Mouse (Mus musculus) liver, embryonic 11.5 days (tissue): ENCODE data around the gene Sh3rf3. TPM values are rescaled to one million over a fixed set of nuclear protein-coding genes. Genes with fewer than 3 reads are reported as not detected.
A peak's percentile ranks its signal among the peaks of the same experiment; 100 is the strongest.

Source experiments
- ATAC-seq: fragments of 200-750 bp; cut with Nextera tagmentation; replicated peaks from 2 replicates; pipeline ENCODE4 v1.8.0; 2017; ENCODE audit warnings: moderate number of reproducible peaks, mild to moderate bottlenecking, moderate TSS enrichment, moderate library complexity; ENCODE audit not compliant: low FRiP score
- DNase-seq: peaks from one replicate; pipeline ENCODE4 v3.0.0-alpha.2; 2017; ENCODE audit warnings: low spot score
- H3K27ac ChIP-seq: fragments of 300-500 bp; sonication (generic); 2 replicates; pipeline ENCODE4 v1.5.1; 2014; ENCODE audit warnings: mild to moderate bottlenecking, low read depth, low read length, control low read depth
- H3K27me3 ChIP-seq: fragments of 300-500 bp; sonication (generic); replicated peaks from 2 replicates; pipeline ENCODE4 v1.6.1; 2014; ENCODE audit warnings: low read length, mixed read lengths; ENCODE audit not compliant: control insufficient read depth, insufficient read depth
- H3K36me3 ChIP-seq: fragments of 300-500 bp; sonication (generic); 2 replicates; pipeline ENCODE4 v1.6.1; 2014; ENCODE audit warnings: mild to moderate bottlenecking, low read length, moderate library complexity, mixed read lengths; ENCODE audit not compliant: control insufficient read depth, insufficient read depth
- H3K4me1 ChIP-seq: fragments of 300-500 bp; sonication (generic); replicated peaks from 2 replicates; pipeline ENCODE4 v1.6.1; 2014; ENCODE audit warnings: low read length, mixed read lengths; ENCODE audit not compliant: control insufficient read depth, insufficient read depth
- H3K4me2 ChIP-seq: fragments of 300-500 bp; sonication (generic); 2 replicates; pipeline ENCODE4 v1.6.1; 2014; ENCODE audit warnings: mild to moderate bottlenecking, control low read depth, moderate library complexity
- H3K4me3 ChIP-seq: fragments of 300-500 bp; sonication (generic); 2 replicates; pipeline ENCODE4 v1.5.1; 2014; ENCODE audit warnings: low read depth, low read length, control low read depth
- H3K9ac ChIP-seq: fragments of 300-500 bp; sonication (generic); 2 replicates; pipeline ENCODE4 v1.6.1; 2014; ENCODE audit warnings: low read depth, low read length, control low read depth
- H3K9me3 ChIP-seq: fragments of 300-500 bp; sonication (generic); 2 replicates; pipeline ENCODE4 v1.6.1; 2016; ENCODE audit warnings: low read length, inconsistent platforms, mixed read lengths; ENCODE audit not compliant: control insufficient read depth
- WGBS: fragments of 180-500 bp; shearing (Covaris S2); extraction: QIAGEN DNeasy Blood & Tissue Kit; methylation state at CpG from one replicate; pipeline ENCODE4 v1.1.7; 2014; 5-methylcytosine and 5-hydroxymethylcytosine counted together
- polyA plus RNA-seq: library from polyadenylated mRNA; unstranded; fragments of >200 nt; fragmentation: Nextera tagmentation; extraction: Ambion mirVana; gene quantifications from 2 replicates; pipeline ENCODE4 v1.2.1, GENCODE M21; 2014

The Sh3rf3 gene
- polyA plus RNA-seq, 1 experiment from 2014 or later: not detected

- no peak overlapping the region for H3K4me2 ChIP-seq
- no peaks in the 10 kb centered on the region for H3K4me1 ChIP-seq
- ATAC-seq (no peak), DNase-seq (no peak)
- no peak overlapping the region for H3K9ac ChIP-seq
- H3K27me3 ChIP-seq: no peaks in the 10 kb centered on the region
- H3K4me3 ChIP-seq: no peak overlapping the region
- no peaks in the 10 kb centered on the region for H3K9me3 ChIP-seq
- WGBS: 84% methylated on average over 8 of the region's 8 CpGs
- no peaks in the 10 kb centered on the region for H3K36me3 ChIP-seq
- no peak overlapping the region for H3K27ac ChIP-seq
These were observed 108.6 kb downstream of the Sh3rf3 start for GRCm38 (mm10) chr10:58921643-58922188.

GRCm38 (mm10) chr10:58922216-58922829 is 109.2 kb downstream of the Sh3rf3 start:
- Histone ChIP-seq H3K4me1 (no peaks in the 10 kb centered on the region), H3K27me3 (no peaks in the 10 kb centered on the region), H3K36me3 (no peaks in the 10 kb centered on the region), H3K9ac (no peak overlapping the region), H3K4me2 (no peak overlapping the region), H3K4me3 (no peak overlapping the region), H3K9me3 (no peaks in the 10 kb centered on the region), H3K27ac (no peak overlapping the region)
- DNase-seq (no peak), ATAC-seq (no peak)
- WGBS: 80% methylated on average over 6 of the region's 6 CpGs

- H3K4me2 ChIP-seq: no peak overlapping the region
- no peak overlapping the region for H3K9ac ChIP-seq
- no peaks in the 10 kb centered on the region for H3K9me3 ChIP-seq
- 66% methylated on average over 2 of the region's 2 CpGs for WGBS
- no peaks in the 10 kb centered on the region for H3K36me3 ChIP-seq
- no peak overlapping the region for H3K27ac ChIP-seq
- no peaks in the 10 kb centered on the region for H3K27me3 ChIP-seq
- H3K4me1 ChIP-seq: no peaks in the 10 kb centered on the region
- DNase-seq (no peak), ATAC-seq (no peak)
- no peak overlapping the region for H3K4me3 ChIP-seq
These were observed 109.8 kb downstream of the Sh3rf3 start for GRCm38 (mm10) chr10:58922993-58923392.

DNA sequence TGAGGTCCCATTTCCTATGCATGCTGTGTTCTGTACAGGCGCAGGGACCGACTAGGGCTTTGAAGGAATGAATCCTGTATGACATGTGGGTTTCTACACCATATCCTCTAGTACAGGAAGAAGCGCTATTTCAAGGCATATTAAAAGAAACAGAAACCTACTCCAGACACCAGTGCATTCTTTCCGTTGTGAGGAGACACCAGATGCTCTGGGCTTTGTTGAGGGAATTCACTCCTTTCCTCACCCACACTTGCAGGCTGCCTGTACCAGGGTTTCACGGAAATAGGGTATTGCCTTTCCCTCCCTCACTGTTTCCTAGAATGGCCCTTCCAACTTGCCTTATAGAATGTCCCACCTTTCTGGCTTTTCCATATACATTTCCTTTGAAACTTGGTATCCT is 113.4 kb downstream of the Sh3rf3 start:
- H3K4me1 ChIP-seq: no peaks in the 10 kb centered on the region
- no peaks in the 10 kb centered on the region for H3K27me3 ChIP-seq
- ATAC-seq (no peak), DNase-seq (no peak)
- H3K9ac ChIP-seq: no peak overlapping the region
- 73% methylated on average over 5 of the region's 5 CpGs for WGBS
- H3K4me2 ChIP-seq: no peak overlapping the region
- no peak overlapping the region for H3K27ac ChIP-seq
- no peaks in the 10 kb centered on the region for H3K9me3 ChIP-seq
- H3K36me3 ChIP-seq: no peaks in the 10 kb centered on the region
- no peak overlapping the region for H3K4me3 ChIP-seq

GRCm38 (mm10) chr10:58928952-58929442 is 115.8 kb downstream of the Sh3rf3 start:
- DNase-seq (no peak), ATAC-seq (no peak)
- Histone ChIP-seq H3K4me3 (no peak overlapping the region), H3K36me3 (no peaks in the 10 kb centered on the region), H3K9ac (no peak overlapping the region), H3K9me3 (no peaks in the 10 kb centered on the region), H3K27ac (no peak overlapping the region), H3K4me1 (no peaks in the 10 kb centered on the region), H3K27me3 (no peaks in the 10 kb centered on the region), H3K4me2 (no peak overlapping the region)
- WGBS: 68% methylated on average over 5 of the region's 5 CpGs

- H3K36me3 ChIP-seq: no peaks in the 10 kb centered on the region
- no peak overlapping the region for H3K27ac ChIP-seq
- ATAC-seq (no peak), DNase-seq (no peak)
- H3K4me1 ChIP-seq: no peaks in the 10 kb centered on the region
- H3K9me3 ChIP-seq: no peaks in the 10 kb centered on the region
- no peak overlapping the region for H3K4me3 ChIP-seq
- H3K4me2 ChIP-seq: peak overlapping the region; percentile 40; the same call in 1 of the 2 replicates
- WGBS: 35% methylated on average over 22 of the region's 22 CpGs
- no peak overlapping the region for H3K9ac ChIP-seq
- no peaks in the 10 kb centered on the region for H3K27me3 ChIP-seq
These were observed 119.1 kb downstream of the Sh3rf3 start for GRCm38 (mm10) chr10:58932151-58932773.

GRCm38 (mm10) chr10:58935606-58936005 is 122.4 kb downstream of the Sh3rf3 start:
- 94% methylated on average over 6 of the region's 6 CpGs for WGBS
- no peaks in the 10 kb centered on the region for H3K4me1 ChIP-seq
- no peak overlapping the region for H3K27ac ChIP-seq
- H3K9me3 ChIP-seq: no peaks in the 10 kb centered on the region
- no peak for DNase-seq
- H3K4me3 ChIP-seq: no peak overlapping the region
- H3K27me3 ChIP-seq: no peaks in the 10 kb centered on the region
- H3K9ac ChIP-seq: no peak overlapping the region
- no peak overlapping the region for H3K4me2 ChIP-seq
- H3K36me3 ChIP-seq: no peaks in the 10 kb centered on the region
- no peak for ATAC-seq

- DNase-seq (no peak), ATAC-seq (no peak)
- 84% methylated on average over 9 of the region's 9 CpGs for WGBS
- no peaks in the 10 kb centered on the region for H3K4me1 ChIP-seq
- no peak overlapping the region for H3K4me3 ChIP-seq
- H3K27me3 ChIP-seq: no peaks in the 10 kb centered on the region
- H3K27ac ChIP-seq: no peak overlapping the region
- no peaks in the 10 kb centered on the region for H3K9me3 ChIP-seq
- H3K9ac ChIP-seq: no peak overlapping the region
- no peak overlapping the region for H3K4me2 ChIP-seq
- no peaks in the 10 kb centered on the region for H3K36me3 ChIP-seq
These were observed 123.3 kb downstream of the Sh3rf3 start for GRCm38 (mm10) chr10:58936441-58936860.

DNA sequence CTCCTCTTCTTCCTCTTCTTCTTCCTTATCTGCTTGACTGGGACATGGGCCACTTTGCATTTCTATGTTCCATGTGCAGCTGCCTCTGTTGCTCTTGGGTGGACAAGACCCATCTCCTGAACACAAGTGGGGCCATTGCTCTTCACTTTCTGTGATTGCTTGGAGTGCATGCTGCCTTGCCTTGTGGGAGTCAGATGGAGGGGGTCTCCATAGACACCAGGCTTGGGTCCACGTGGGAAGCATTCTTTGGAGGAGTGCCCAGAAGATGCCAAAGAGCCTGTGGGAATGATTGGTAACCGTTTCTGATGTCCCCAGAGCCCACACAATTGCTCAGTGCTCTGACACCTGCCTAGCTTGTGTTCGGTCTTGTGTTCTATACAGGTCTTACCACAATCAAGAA is 124.4 kb downstream of the Sh3rf3 start:
- Histone ChIP-seq H3K27me3 (no peaks in the 10 kb centered on the region), H3K4me1 (no peaks in the 10 kb centered on the region)
- WGBS: 66% methylated on average over 3 of the region's 3 CpGs

More for the DNA sequence above, 124.4 kb downstream of the Sh3rf3 start:
- DNase-seq (no peak), ATAC-seq (no peak)
- Histone ChIP-seq H3K36me3 (no peaks in the 10 kb centered on the region), H3K9me3 (no peaks in the 10 kb centered on the region), H3K4me2 (no peak overlapping the region), H3K9ac (no peak overlapping the region), H3K27ac (no peak overlapping the region), H3K4me3 (no peak overlapping the region)
